In the genomic region with DNA sequence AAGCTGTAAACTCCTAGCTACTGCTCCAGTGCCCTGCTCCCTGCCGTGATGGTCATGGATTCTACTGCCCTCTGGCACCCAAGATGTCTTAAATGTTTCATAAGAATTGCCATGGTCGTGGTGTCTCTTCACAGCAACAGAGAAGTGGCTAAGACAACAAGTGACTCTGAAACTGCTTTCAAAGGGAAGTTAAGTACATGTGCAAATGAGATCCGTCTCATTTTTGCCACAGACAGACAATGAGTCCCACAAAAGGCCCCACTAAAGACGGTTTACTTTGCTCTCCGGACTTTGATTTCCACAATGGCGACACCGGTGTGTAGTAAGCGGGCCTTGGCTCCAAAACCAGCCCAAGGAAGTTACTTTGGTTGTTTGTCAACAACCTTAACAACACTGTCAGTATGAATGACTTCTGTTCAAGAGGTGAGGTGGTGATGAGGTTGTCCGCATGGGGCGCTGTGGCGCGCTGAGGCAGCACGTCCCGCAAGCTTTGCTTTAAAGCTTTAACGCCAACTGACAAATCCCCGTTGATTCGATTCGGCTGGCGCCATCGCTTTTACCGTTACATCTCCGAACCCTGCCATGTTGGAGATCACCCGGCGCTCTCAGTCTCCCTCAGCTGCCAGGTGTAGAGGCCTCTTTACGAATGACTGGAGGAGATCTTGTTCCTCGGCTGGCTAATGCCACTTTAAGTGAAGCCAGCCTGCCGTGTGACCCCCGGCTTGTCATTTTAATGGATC, we compare ENCODE assay signal across 9 mouse cellular contexts.
DNase-seq lines count a peak whose midpoint lies in the region; ATAC-seq and TF ChIP-seq lines count a peak whose summit lies in the region.
"Had no signal": no experiment of that assay in that cellular context is flagged by ENCODE, and none has a peak within 500 bp of the region (broad histone marks: within the 10 kb centered on the region; RNA-seq: fewer than 3 reads in every experiment).

No protein-coding gene starts in this region.

- H3K4me1 ChIP-seq in hindbrain, embryonic 14.5 days (replicated peaks; ENCODE audit: control insufficient read depth, insufficient read depth, low read length): no peaks in the 10 kb centered on the region

- no peaks in the 10 kb centered on the region for H3K9me3 ChIP-seq in hindbrain, embryonic 14.5 days (ENCODE audit: control insufficient read depth, low read length)

- CTCF ChIA-PET in Patski (lab: Charles Lee): interaction anchor here (0.9 to 2.1 kb wide), 7 partner anchors 9 to 117 kb away, joined by 3 to 10 read pairs (median 4); no protein-coding TSS in a partner anchor

- no peak for ATAC-seq in Patski
- no peak for ATAC-seq in hindbrain, embryonic 14.5 days (ENCODE audit: low FRiP score)

- peak overlapping the region; percentile 50 for H3K4me2 ChIP-seq in hindbrain, embryonic 14.5 days (replicated peaks)

- H3K9ac ChIP-seq in hindbrain, embryonic 14.5 days: peak overlapping the region; percentile 49

- 4% methylated on average over 28 of the region's 28 CpGs for WGBS in hindbrain, embryonic 14.5 days

- H3K27ac ChIP-seq in hindbrain, embryonic 14.5 days: peak overlapping the region; percentile 39

- TF ChIP-seq CTCF in Patski (IDR thresholded peaks at IDR 0.05): peak; percentile 83

- in situ Hi-C loops in Patski (cut with MboI; ENCODE audit: low pct_unique_long_range_greater_than_20kb): no loop called here

- DNase-seq in Patski (ENCODE audit: low read depth, low spot score): no peak
- peak; percentile 90 to 91 for DNase-seq in cerebellum, postnatal 14 days
- peak; percentile 38 to 77 for DNase-seq in frontal cortex, postnatal 14 days (ENCODE audit: low spot score in 2 of 2)
- DNase-seq in hindbrain, embryonic 14.5 days (ENCODE audit: low spot score): peak; percentile 86
- DNase-seq in layer of hippocampus, postnatal 25 days (ENCODE audit: extremely low spot score in 1 of 2, low spot score in 1 of 2): peak; percentile 55 to 81
- peak; percentile 71 for DNase-seq in lung, postnatal 10 days
- DNase-seq in retina, postnatal 1 day: peak; percentile 86
- DNase-seq in urinary bladder, postnatal 14 days (ENCODE audit: low spot score): peak; percentile 65

- peaks cover 27% of the 10 kb centered on the region for H3K27me3 ChIP-seq in Patski
- no peaks in the 10 kb centered on the region for H3K27me3 ChIP-seq in hindbrain, embryonic 14.5 days (ENCODE audit: control insufficient read depth, insufficient read depth, low read length)

- POLR2A ChIA-PET in Patski (lab: Charles Lee): interaction anchor here (0.7 kb wide), 1 partner anchor 123 kb away, joined by 6 read pairs; no protein-coding TSS in a partner anchor

- peak overlapping the region; percentile 23 for H3K4me3 ChIP-seq in hindbrain, embryonic 14.5 days (replicated peaks; ENCODE audit: low read length)
- H3K4me3 ChIP-seq: erythroblast, embryonic 14.5 days had no signal

- no peaks in the 10 kb centered on the region for H3K36me3 ChIP-seq in hindbrain, embryonic 14.5 days (replicated peaks; ENCODE audit: control insufficient read depth, insufficient read depth)
